Mouse (Mus musculus) liver (tissue): ENCODE measurements around the gene Eif4e2.

Experiments
- DNase-seq: peaks from one replicate; pipeline ENCODE4 v3.0.0-alpha.2; 2020; ENCODE audit warnings: mixed read lengths

Eif4e2 gene

DNA sequence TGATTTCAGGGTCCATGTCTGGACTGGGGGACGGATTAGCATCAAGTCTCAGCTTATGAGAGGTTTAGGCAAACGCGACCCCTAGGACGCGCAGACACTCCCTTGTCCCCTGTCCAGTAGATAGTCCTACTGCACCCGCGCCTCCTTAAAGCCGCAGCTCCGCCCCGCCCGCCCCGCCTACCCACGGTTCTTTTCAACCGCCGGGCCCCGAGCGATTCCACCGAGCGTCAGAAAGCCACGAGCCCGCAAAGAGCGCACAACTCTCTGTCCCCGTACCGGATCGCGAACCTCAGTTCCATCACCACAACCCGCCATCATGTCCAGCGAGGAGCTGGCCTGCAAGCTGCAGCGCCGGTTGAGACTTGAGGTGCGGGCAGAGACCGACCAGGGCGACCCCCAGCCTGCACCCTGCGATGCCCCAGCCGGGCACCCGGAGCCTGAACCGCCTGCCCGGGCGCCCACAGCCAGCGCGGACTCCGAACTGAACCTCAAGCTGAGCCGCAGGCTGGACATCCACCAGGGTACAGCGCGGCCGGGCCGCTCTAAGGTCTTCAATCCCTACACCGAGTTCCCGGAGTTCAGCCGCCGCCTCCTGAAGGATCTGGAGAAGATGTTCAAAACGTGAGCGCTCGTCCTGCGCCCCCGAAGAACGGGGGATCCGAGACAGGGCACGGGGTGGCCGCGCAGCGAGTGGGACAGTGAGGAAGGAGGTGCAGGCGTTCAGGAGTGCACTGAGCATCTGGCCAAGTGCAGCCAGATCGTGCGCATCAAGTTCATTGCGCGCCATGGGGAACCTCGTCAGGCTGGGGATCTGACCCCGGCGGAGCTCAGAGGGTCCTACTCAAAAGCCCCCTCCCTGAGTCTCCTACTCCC lies 50.7 kb downstream of the Eif4e2 start, which contains the start of gene Efhd1:
TSS of gene Efhd1 (plus strand) at position 230 of the 873 bp plus-strand sequence.
- peak; percentile 24 for DNase-seq

DNA sequence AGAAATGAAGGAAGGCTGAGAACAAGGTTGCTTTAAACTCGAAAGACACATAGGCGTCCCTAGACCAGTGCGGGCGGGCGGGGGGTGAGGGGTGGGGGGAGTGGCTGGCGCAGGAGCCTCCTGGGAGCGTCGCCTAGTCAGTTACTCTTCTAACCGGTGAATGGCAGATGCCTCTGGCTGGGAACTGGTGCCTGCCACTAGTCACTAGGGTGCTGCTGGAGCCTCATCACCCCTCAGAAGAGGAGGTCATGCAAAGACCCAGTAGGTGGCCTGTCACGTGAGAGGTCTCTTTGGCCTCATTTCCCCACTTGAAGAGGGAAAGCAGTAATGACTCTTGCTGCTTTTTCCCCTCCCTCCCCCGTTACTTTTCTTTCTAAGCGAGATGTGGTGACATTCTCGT lies 51.5 kb downstream of the Eif4e2 start:
- DNase-seq: no peak

DNA sequence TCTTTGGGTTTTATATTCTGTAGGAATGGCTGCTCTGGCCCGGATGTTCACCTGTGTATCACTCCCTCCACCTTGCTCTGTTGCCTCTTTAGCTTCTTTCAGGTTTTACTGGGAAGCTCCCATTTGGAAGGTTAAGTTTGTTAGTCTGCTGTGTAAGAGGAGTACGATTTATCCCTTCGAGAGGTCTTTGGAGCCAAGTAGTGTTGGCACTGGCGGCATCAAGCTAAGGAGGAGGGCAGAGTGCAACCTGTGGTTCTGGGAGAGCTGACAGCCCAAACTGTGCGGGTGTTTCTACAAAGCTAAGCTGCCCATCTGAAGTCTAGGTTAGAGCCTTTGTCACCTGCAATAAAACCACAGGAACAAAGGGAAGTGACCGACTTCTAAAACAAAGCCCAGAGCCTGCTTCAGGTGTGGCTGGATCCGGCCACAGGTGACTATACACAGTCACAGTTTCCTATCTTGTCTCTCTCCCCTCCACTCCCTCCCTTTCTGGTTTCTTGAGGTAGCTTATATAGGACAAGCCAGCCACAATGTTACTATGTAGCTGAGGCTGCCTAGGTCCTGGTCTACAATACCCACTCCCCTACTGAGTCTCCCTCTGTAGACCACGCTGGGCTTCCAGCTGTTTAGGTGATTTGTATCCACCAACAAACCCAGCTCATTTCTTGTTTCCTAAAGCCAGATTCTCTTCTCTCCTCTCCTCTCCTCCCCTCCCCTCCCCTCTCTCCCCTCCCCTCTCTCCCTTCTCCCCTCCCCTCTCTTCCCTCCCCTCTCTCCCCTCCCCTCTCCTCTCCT lies 52.8 kb downstream of the Eif4e2 start:
- DNase-seq: no peak

DNA sequence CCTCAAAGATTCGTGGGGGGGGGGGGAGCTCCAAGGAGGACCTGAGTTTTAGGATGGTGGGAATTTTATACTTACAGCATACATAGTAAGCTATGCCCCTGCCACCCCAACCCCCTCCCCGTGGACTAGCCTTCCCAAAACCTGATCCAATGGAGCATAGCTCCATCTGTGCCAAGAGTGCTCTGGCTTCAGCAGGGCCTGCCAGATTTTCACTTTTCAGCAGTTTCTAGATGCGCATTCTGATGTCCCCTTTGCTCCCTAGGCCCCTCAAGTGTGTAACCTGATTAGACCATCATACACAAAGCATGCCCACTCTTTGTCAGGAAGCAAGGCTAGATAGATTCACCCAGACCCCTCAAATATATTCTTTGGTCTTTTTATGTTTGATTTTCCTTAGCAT lies 56.5 kb downstream of the Eif4e2 start:
- DNase-seq: no peak

DNA sequence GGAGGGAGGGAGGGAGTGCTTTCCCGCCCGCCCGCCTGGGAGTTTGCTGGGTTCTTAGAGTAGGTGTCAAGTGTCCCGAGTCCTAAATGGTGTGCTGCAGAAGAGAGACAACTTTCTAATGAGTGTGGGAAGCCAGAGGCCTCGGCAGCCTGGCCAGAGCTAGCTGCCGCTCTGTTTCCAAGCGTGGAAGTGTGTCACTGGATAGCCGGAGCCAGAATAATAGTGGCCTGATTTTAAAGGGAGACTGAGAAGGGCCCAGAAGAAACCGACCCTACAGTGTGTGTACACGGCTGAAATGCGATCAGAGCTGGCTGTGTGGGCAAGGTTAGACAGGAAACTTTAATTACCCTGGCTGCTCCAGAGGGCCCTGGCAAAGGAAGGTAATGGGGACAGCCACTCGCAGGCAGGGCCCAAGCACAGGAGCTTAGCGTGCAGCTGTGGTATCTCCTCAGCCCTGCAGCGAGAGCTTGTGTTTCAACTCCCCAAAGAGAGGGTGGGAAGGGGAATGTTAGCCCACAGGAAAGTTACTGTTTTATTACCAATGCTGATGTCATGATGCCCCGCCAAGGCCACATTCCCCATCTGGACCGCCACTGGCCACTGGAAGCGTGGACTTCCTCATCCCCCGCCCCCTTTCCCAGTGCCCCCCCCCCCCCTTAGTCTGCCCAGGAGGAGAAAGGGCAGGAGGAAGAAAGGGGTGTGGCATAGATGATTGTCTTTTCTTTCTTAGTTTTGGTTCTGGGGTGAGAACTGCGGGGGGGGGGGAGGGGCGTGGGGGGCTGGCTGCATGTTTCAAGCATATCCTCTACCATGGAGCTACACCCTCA lies 57.1 kb downstream of the Eif4e2 start:
- no peak for DNase-seq

DNA sequence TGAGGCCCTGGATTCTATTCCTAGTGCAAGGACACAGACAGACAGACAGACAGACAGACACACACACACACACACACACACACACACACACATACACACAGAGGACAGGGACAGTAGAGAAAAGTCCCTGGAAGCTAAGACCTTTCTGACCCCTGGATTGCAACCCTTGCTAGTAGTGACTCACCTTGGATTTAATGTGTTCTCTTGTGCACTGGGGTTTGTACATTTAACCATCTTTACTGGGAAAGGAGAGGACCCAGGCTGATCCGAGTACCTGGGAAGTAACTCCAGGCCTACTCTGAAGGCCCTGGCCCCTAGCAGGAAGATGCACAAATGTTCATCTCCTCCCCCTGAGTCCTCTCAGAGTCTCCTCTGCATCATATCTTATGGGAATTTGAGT lies 57.9 kb downstream of the Eif4e2 start:
- no peak for DNase-seq

DNA sequence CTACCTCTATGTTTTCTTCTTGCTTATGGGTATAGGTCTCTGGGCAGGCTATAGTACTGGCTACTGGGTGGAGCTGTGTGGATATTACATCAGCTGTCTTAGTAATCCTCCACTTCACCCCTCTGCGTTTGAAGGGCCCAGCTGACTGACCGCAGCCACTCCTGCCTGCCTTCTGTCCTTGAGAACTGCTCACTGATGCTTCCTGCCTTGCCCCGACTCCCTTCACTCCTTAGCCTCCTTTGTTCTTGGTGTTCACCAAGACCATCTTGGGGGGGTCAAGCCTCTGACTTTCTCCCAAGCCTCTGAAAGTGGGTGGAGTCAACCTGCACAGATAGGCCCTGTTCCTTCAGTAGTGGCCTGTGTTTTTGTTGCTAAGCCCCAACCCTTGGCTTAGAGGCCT lies 58.7 kb downstream of the Eif4e2 start:
- no peak for DNase-seq

DNA sequence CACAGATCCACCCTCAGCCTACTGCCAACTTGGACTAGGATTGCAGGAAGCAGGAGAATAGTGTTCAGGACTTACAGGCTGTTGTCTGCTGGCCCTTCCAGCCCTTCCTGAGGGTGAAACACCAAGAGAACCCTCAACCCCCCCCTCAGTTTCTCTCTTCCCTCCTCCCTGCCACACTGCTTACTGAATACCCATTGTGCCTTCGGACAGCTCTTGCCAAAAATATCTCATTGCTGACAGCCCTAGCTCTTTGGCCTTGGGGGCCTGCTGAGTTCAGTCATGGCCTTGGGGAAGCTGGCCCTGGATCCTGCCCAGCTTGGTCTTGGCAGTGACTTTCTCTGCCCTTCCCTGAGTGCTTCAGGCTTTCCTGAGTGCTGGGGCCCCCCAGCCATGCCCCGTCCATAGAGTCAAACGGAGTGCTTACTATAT lies 59.8 kb downstream of the Eif4e2 start:
- no peak for DNase-seq

DNA sequence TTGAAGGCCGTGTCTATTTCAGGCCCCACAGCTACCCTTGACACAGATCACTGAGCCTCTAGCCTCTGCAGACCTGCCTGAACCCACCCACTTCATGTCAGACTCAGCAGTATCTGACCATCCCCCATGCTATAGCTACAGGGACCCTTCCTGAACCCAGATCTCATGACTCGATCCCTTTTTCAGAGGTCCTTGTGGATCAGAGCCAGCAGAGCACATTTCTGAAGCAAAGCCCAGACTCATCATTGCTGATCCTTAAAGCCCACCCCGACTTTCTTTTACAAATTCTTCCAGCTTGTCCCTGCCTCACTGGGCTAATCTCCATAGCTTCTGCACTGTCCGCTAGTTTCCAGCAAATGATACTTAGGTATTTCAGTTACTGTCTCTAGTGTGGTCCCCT lies 60.4 kb downstream of the Eif4e2 start:
- DNase-seq: no peak

DNA sequence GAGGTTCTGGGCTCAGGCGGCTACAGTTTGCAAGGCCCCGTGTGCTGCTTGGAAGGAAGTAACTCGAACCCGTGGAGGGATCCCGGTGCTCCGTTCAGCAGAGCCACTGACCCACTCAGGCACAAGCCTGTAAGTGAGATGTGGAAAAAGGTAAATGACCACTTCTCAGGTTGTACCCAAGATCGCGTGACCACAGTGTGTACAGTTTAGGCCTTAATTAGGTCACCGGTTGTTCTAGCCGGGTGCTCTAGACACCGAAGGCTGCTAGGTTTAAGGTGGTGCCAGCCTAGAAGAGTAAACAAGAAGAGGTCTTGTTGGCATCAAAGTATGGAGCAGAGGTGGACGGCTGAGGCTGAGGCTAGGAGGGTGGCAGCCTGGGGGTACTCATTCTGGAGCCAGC lies 61.4 kb downstream of the Eif4e2 start:
- no peak for DNase-seq

DNA sequence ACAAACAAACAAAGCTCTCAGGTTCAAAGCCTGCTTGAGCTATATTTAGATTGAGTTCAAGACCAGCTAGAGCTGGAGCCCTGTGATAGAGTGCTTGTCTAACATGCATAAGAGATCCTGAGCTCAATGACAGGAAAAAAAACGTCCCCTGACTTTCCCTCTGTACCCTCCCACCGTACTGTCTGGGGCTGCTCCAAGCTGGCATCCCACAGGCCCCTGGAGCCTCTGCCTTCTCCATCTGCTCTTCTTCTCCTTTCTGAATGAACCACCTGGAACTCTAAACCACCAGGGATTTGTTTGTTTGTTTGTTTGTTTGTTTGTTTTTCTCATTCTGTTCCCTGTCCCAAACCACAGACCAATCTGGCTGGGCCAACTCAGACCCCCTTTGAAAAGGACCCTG lies 62.3 kb downstream of the Eif4e2 start:
- DNase-seq: no peak

DNA sequence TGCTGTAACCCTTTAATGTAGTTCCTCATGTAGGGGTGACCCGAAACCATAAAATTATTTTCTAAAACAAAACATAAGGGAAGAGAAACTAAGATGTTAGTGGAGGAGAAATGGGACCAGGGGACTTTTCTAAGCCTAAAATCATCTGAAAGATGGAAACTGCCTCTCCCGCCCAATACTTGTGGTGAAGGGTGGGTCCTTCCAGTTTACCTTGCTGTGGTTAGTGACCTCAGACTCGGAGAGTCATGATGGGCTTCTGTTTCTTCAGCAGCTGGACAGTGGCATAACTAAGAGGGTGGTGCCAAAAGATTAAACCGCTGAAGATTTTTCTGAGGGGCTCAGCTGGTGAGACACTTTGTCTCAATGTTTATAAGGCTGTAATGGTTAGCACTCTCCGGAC lies 66.6 kb downstream of the Eif4e2 start:
- no peak for DNase-seq

DNA sequence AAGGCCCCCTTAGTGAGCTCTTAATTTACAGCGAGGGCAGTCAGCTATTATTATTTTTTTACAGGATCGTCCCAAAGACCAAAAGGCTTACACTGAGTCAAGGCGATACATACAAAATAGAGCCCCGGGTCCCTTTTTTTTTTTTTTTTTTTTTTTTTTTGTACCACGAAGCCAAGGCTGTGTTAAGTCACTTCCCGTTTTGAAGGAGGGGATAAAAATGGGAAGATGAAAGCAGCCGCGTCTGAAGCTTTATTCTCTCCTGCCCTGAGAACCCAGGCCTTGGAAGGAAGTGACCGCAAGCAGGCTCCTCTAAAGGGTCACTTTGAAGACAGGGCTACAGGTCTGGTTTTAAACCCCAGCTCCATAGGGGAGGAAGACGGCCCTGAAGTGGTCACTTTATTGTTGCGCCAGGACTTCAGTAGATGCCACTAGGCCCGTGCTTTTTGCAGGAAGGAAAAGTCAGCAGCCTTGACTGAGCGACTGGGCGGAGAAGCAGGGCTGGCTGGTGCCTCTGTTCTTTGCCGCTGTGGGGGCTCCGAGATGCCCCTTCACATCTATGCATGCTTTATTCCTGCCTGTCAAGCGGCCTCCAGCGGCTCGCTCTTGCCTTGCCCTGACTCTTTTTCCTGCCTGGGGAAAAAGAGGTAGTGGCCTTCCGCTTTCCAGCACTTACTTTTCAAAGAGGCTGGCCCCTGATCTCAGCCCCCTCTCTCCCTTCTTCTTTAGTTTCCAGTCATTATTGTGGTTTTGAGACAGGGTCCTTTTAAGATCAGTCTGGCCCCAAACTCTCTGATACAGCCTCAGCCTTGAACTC lies 68.1 kb downstream of the Eif4e2 start:
- no peak for DNase-seq

DNA sequence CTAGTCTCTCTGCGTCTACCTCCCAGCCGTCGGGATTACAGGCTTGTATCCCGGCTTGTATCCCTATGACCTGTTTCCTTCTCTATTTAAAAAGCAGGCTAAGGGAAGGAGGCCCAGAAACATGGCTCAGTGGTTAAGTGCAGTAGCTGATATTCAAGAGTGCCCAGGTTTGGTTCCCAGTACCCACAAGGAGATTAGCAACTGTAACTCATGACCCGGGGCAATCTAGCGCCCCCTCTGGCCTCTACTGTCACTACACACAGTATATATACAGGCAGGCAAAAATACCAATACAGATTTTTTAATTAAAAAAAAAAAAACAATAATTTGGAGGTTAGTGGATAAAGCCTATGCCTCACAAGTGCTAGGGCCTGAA lies 68.7 kb downstream of the Eif4e2 start:
- no peak for DNase-seq

DNA sequence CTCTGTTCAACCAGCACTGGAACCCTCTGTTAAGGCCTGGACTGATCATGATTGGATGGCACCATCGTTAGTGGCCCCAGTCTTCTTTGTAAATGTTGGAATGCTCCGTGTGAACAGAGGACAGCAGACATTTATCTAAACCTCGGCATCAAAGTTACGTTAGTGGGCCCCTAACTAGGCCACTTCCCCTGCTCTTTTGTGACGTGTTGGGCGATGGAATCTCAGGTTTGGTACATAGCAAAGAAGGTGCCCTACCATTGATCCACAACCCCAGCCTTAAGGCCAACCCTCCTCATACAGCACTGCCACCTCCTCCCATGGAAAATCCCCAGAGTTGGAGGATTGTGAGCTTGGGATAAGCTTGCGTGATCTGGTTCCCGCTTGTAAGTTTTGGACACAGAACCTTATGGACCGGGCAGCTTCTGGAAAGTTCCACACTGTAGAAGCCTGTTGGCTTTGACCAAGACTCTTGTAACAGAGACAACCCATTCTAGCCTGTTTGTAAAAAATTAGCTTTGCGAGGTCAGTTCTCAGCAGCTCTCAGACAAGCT lies 69.8 kb downstream of the Eif4e2 start:
- DNase-seq: no peak

DNA sequence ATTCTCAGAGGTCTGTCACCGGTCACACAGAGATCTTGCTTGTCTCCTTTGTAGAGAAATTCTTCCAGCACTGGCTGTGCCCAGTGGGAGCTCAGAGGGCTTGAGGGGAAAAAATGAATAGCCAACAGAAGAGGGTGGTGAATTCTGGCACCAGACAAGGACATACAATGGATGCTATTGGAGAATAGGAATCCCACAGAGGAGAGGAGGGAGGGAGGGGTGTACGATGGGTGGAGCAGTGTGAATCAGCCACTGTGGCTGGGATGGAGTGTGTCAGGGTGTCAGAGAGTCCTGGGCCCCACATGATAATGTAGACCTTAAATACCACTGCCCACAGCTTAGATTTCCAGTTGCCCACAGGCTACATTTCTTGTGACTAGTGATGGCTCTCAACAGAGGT lies 73.4 kb downstream of the Eif4e2 start:
- DNase-seq: no peak
